8 mouse cellular contexts compared by ENCODE assay signal in the genomic region with DNA sequence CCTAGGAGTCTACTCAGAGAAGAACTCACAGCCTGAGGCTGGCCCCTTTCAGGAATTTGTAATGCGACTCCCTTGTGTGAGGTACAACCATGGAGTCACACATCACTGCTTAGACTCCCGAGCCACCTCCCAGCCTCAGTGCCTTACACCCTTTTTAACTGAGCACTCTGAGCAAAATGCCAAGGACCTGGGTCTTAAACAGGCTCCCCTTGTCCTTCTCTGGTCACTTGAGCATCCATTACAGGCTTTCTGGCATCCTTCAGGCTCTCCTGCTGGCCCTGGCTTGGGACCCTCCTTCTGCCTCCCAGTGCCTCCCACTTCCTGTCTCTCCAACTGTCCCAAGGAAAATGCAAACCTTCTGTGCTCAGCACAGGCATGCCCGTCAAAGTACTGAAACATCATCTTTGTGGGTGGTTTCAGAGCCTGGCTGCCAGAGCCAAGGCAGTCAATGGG.
A peak's percentile ranks its signal among the peaks of the same experiment; 100 is the strongest.
DNase-seq lines count a peak whose midpoint lies in the region; ATAC-seq and TF ChIP-seq lines count a peak whose summit lies in the region.
"Had no signal": no experiment of that assay in that cellular context is flagged by ENCODE, and none has a peak within 500 bp of the region (broad histone marks: within the 10 kb centered on the region; RNA-seq: fewer than 3 reads in every experiment).

No protein-coding gene starts in this region.

- H3K36me3 ChIP-seq in hindbrain, postnatal 0 days (ENCODE audit: insufficient read depth, low read length), result no peaks in the 10 kb centered on the region
- no peaks in the 10 kb centered on the region for H3K36me3 ChIP-seq in hindbrain, embryonic 16.5 days (ENCODE audit: control insufficient read depth, insufficient read depth, low read length)
- no peaks in the 10 kb centered on the region for H3K36me3 ChIP-seq in embryonic facial prominence, embryonic 12.5 days
- no peaks in the 10 kb centered on the region for H3K36me3 ChIP-seq in stomach, embryonic 15.5 days

- H3K9me3 ChIP-seq in hindbrain, postnatal 0 days (ENCODE audit: low read length), result no peaks in the 10 kb centered on the region
- H3K9me3 ChIP-seq in hindbrain, embryonic 16.5 days (ENCODE audit: control insufficient read depth, low read length), result no peaks in the 10 kb centered on the region
- no peaks in the 10 kb centered on the region for H3K9me3 ChIP-seq in embryonic facial prominence, embryonic 12.5 days
- H3K9me3 ChIP-seq in stomach, embryonic 15.5 days, result no peaks in the 10 kb centered on the region

- 29% methylated on average over 3 of the region's 3 CpGs for WGBS in hindbrain, postnatal 0 days
- 49% methylated on average over 3 of the region's 3 CpGs for WGBS in hindbrain, embryonic 16.5 days
- 7% methylated on average over 3 of the region's 3 CpGs for WGBS in embryonic facial prominence, embryonic 12.5 days
- 32% methylated on average over 3 of the region's 3 CpGs for WGBS in stomach, embryonic 15.5 days

- no peak for TF ChIP-seq CTCF in hindbrain, postnatal 0 days (IDR thresholded peaks at IDR 0.05; ENCODE audit: low read depth)

- no peaks in the 10 kb centered on the region for H3K4me1 ChIP-seq in hindbrain, postnatal 0 days (ENCODE audit: insufficient read depth, low read length)
- H3K4me1 ChIP-seq in hindbrain, embryonic 16.5 days (ENCODE audit: control insufficient read depth, insufficient read depth, low read depth, low read length), result no peaks in the 10 kb centered on the region
- peaks cover 11% of the 10 kb centered on the region for H3K4me1 ChIP-seq in embryonic facial prominence, embryonic 12.5 days
- H3K4me1 ChIP-seq in stomach, embryonic 15.5 days, result peaks cover 8% of the 10 kb centered on the region

- ATAC-seq in hindbrain, postnatal 0 days, result peak; percentile 93
- no peak for ATAC-seq in hindbrain, embryonic 16.5 days
- 0 out of 2 replicates have a peak, but pooled peaks have one; percentile 47 for ATAC-seq in embryonic facial prominence, embryonic 12.5 days (ENCODE audit: insufficient number of reproducible peaks, insufficient read depth, low FRiP score, low TSS enrichment)
- ATAC-seq in stomach, embryonic 15.5 days (ENCODE audit: insufficient read depth, low FRiP score, low read depth), result peak; percentile 6; the same call in 1 of the 2 replicates

- peak overlapping the region; percentile 22; the same call in 1 of the 2 replicates for H3K27ac ChIP-seq in hindbrain, postnatal 0 days
- no peak overlapping the region for H3K27ac ChIP-seq in hindbrain, embryonic 16.5 days (ENCODE audit: low read depth, low read length)
- peak overlapping the region; percentile 80 for H3K27ac ChIP-seq in embryonic facial prominence, embryonic 12.5 days
- H3K27ac ChIP-seq in stomach, embryonic 15.5 days, result no peak overlapping the region; the same call in 1 of the 2 replicates

- H3K4me2 ChIP-seq in hindbrain, postnatal 0 days (ENCODE audit: low read depth, low read length), result no peak overlapping the region
- H3K4me2 ChIP-seq in hindbrain, embryonic 16.5 days (ENCODE audit: low read length), result no peak overlapping the region
- no peak overlapping the region for H3K4me2 ChIP-seq in embryonic facial prominence, embryonic 12.5 days (replicated peaks)
- H3K4me2 ChIP-seq in stomach, embryonic 15.5 days, result no peak overlapping the region

- H3K9ac ChIP-seq in hindbrain, postnatal 0 days (replicated peaks; ENCODE audit: low read length), result no peak overlapping the region
- H3K9ac ChIP-seq in hindbrain, embryonic 16.5 days (ENCODE audit: low read depth, low read length), result no peak overlapping the region
- no peak overlapping the region for H3K9ac ChIP-seq in embryonic facial prominence, embryonic 12.5 days
- no peak overlapping the region for H3K9ac ChIP-seq in stomach, embryonic 15.5 days

- H3K4me3 ChIP-seq in hindbrain, postnatal 0 days (ENCODE audit: low read length), result no peak overlapping the region
- no peak overlapping the region for H3K4me3 ChIP-seq in hindbrain, embryonic 16.5 days (ENCODE audit: low read length)
- no peak overlapping the region for H3K4me3 ChIP-seq in embryonic facial prominence, embryonic 12.5 days
- no peak overlapping the region for H3K4me3 ChIP-seq in stomach, embryonic 15.5 days (replicated peaks)

- no peaks in the 10 kb centered on the region for H3K27me3 ChIP-seq in hindbrain, postnatal 0 days (ENCODE audit: insufficient read depth, low read length)
- no peaks in the 10 kb centered on the region for H3K27me3 ChIP-seq in hindbrain, embryonic 16.5 days (replicated peaks; ENCODE audit: control insufficient read depth, insufficient read depth, low read length)
- H3K27me3 ChIP-seq in embryonic facial prominence, embryonic 12.5 days, result no peaks in the 10 kb centered on the region
- H3K27me3 ChIP-seq in stomach, embryonic 15.5 days (replicated peaks), result no peaks in the 10 kb centered on the region

- peak; percentile 57 for DNase-seq in hindbrain, postnatal 0 days (ENCODE audit: low spot score)
- peak; percentile 35 for DNase-seq in lung, postnatal 10 days
- DNase-seq in lung, postnatal 36 days, result no peak
- no peak for DNase-seq in adrenal gland, postnatal 14 days
- DNase-seq: spleen, adult 18-20 months had no signal

Comparison
In these comparisons a context has a peak if more than half of its experiments do, and no peak if none do; other contexts are left out.
1. DNase-seq: peak in hindbrain, postnatal 0 days (single experiment) and lung, postnatal 10 days (single experiment); none in lung, postnatal 36 days (single experiment) and adrenal gland, postnatal 14 days (single experiment).
2. H3K27ac ChIP-seq: peak in hindbrain, postnatal 0 days (single experiment) and embryonic facial prominence, embryonic 12.5 days (single experiment); none in hindbrain, embryonic 16.5 days (single experiment) and stomach, embryonic 15.5 days (single experiment).